Mouse (Mus musculus) limb, embryonic 15.5 days (tissue): ENCODE data around the gene Lims1. TPM values are rescaled to one million over a fixed set of nuclear protein-coding genes. Genes with fewer than 3 reads are reported as not detected.
A peak's percentile ranks its signal among the peaks of the same experiment; 100 is the strongest.

ENCODE experiments used
- ATAC-seq: fragments of 200-750 bp; cut with Nextera tagmentation; 2 replicates; pipeline ENCODE4 v1.8.0; 2017; ENCODE audit warnings: low read depth, moderate TSS enrichment; ENCODE audit not compliant: insufficient number of reproducible peaks, low FRiP score, low TSS enrichment
- H3K27ac ChIP-seq: fragments of 300-500 bp; sonication (generic); 2 replicates; pipeline ENCODE4 v1.5.1; 2015; ENCODE audit warnings: moderate library complexity, mild to moderate bottlenecking, inconsistent platforms
- H3K27me3 ChIP-seq: fragments of 300-500 bp; sonication (generic); 2 replicates; pipeline ENCODE4 v1.6.1; 2015; ENCODE audit warnings: inconsistent platforms
- H3K36me3 ChIP-seq: fragments of 300-500 bp; sonication (generic); 2 replicates; pipeline ENCODE4 v1.6.1; 2015; ENCODE audit warnings: inconsistent platforms
- H3K4me1 ChIP-seq: fragments of 300-500 bp; sonication (generic); 2 replicates; pipeline ENCODE4 v1.6.1; 2015; ENCODE audit warnings: inconsistent platforms
- H3K4me2 ChIP-seq: fragments of 300-500 bp; sonication (generic); 2 replicates; pipeline ENCODE4 v1.6.1; 2015; ENCODE audit warnings: mild to moderate bottlenecking, inconsistent platforms
- H3K4me3 ChIP-seq: fragments of 300-500 bp; sonication (generic); 2 replicates; pipeline ENCODE4 v1.5.1; 2015; ENCODE audit warnings: mild to moderate bottlenecking, inconsistent platforms
- H3K9ac ChIP-seq: fragments of 300-500 bp; sonication (generic); 2 replicates; pipeline ENCODE4 v1.6.1; 2015; ENCODE audit warnings: inconsistent platforms
- H3K9me3 ChIP-seq: fragments of 300-500 bp; sonication (generic); 2 replicates; pipeline ENCODE4 v1.6.1; 2016; ENCODE audit warnings: inconsistent platforms
- WGBS: fragments of 180-500 bp; shearing (Covaris S2); methylation state at CpG from one replicate; pipeline ENCODE4 v1.1.7; 2015; 5-methylcytosine and 5-hydroxymethylcytosine counted together
- polyA plus RNA-seq: library from polyadenylated mRNA; unstranded; fragments of >200 nt; fragmentation: Nextera tagmentation; extraction: Ambion mirVana; gene quantifications from 2 replicates; pipeline ENCODE4 v1.2.1, GENCODE M21; 2015

Gene Lims1
- polyA plus RNA-seq, 1 experiment from 2014 or later = 120 TPM

- no peaks in the 10 kb centered on the region for H3K4me1 ChIP-seq
- no peak overlapping the region for H3K4me3 ChIP-seq
- peaks cover 2% of the 10 kb centered on the region for H3K36me3 ChIP-seq
- H3K27me3 ChIP-seq = no peaks in the 10 kb centered on the region
- H3K9me3 ChIP-seq = no peaks in the 10 kb centered on the region
- H3K27ac ChIP-seq = no peak overlapping the region
- no peak overlapping the region for H3K9ac ChIP-seq
- WGBS = 45% methylated on average over 3 of the region's 3 CpGs
- no peak overlapping the region for H3K4me2 ChIP-seq
- no peak for ATAC-seq
Measured at GRCm38 (mm10) chr10:58352364-58352763, 29.1 kb downstream of the Lims1 start.

- Histone ChIP-seq H3K36me3 (peaks cover 7% of the 10 kb centered on the region), H3K9ac (no peak overlapping the region), H3K27me3 (no peaks in the 10 kb centered on the region), H3K4me2 (no peak overlapping the region), H3K27ac (no peak overlapping the region), H3K4me1 (no peaks in the 10 kb centered on the region), H3K4me3 (no peak overlapping the region), H3K9me3 (no peaks in the 10 kb centered on the region)
- ATAC-seq = no peak
- 55% methylated on average over 3 of the region's 3 CpGs for WGBS
Measured at GRCm38 (mm10) chr10:58354561-58354960, 31.3 kb downstream of the Lims1 start.

GRCm38 (mm10) chr10:58356460-58356859 is 33.2 kb downstream of the Lims1 start:
- Histone ChIP-seq H3K9me3 (no peaks in the 10 kb centered on the region), H3K4me3 (no peak overlapping the region), H3K27me3 (no peaks in the 10 kb centered on the region), H3K4me2 (no peak overlapping the region), H3K4me1 (no peaks in the 10 kb centered on the region), H3K36me3 (peaks cover 7% of the 10 kb centered on the region), H3K9ac (no peak overlapping the region), H3K27ac (no peak overlapping the region)
- ATAC-seq = no peak
- WGBS = 96% methylated on average over 3 of the region's 3 CpGs

- Histone ChIP-seq H3K27me3 (no peaks in the 10 kb centered on the region), H3K4me1 (no peaks in the 10 kb centered on the region)
- ATAC-seq = no peak
Measured at GRCm38 (mm10) chr10:58359123-58359522, 35.9 kb downstream of the Lims1 start.

GRCm38 (mm10) chr10:58359952-58360351 is 36.7 kb downstream of the Lims1 start:
- ATAC-seq = no peak
- H3K4me3 ChIP-seq = no peak overlapping the region
- no peaks in the 10 kb centered on the region for H3K9me3 ChIP-seq
- WGBS = 71% methylated on average over 7 of the region's 7 CpGs
- no peak overlapping the region for H3K9ac ChIP-seq
- H3K36me3 ChIP-seq = peaks cover 7% of the 10 kb centered on the region
- H3K27me3 ChIP-seq = no peaks in the 10 kb centered on the region
- H3K4me2 ChIP-seq = no peak overlapping the region
- H3K27ac ChIP-seq = no peak overlapping the region
- H3K4me1 ChIP-seq = no peaks in the 10 kb centered on the region; the same call in 1 of the 2 replicates

More at GRCm38 (mm10) chr10:58359123-58359522, 35.9 kb downstream of the Lims1 start:
- H3K9ac ChIP-seq = no peak overlapping the region
- 71% methylated on average over 2 of the region's 2 CpGs for WGBS
- H3K27ac ChIP-seq = no peak overlapping the region
- H3K4me3 ChIP-seq = no peak overlapping the region
- H3K36me3 ChIP-seq = peaks cover 7% of the 10 kb centered on the region
- no peak overlapping the region for H3K4me2 ChIP-seq
- no peaks in the 10 kb centered on the region for H3K9me3 ChIP-seq

GRCm38 (mm10) chr10:58362745-58363144 is 39.5 kb downstream of the Lims1 start:
- no peaks in the 10 kb centered on the region; the same call in 1 of the 2 replicates for H3K4me1 ChIP-seq
- H3K4me2 ChIP-seq = no peak overlapping the region
- H3K27ac ChIP-seq = no peak overlapping the region
- no peaks in the 10 kb centered on the region for H3K27me3 ChIP-seq
- H3K9me3 ChIP-seq = no peaks in the 10 kb centered on the region
- no peak for ATAC-seq
- H3K36me3 ChIP-seq = peaks cover 2% of the 10 kb centered on the region; the same call in 1 of the 2 replicates
- H3K4me3 ChIP-seq = no peak overlapping the region
- WGBS = 72% methylated on average over 1 of the region's 1 CpGs
- no peak overlapping the region for H3K9ac ChIP-seq

- H3K27me3 ChIP-seq = no peaks in the 10 kb centered on the region
- no peak overlapping the region for H3K4me2 ChIP-seq
- H3K9ac ChIP-seq = no peak overlapping the region
- no peak overlapping the region for H3K27ac ChIP-seq
- 47% methylated on average over 5 of the region's 5 CpGs for WGBS
- ATAC-seq = no peak
- H3K4me3 ChIP-seq = no peak overlapping the region
- peaks cover 2% of the 10 kb centered on the region; the same call in 1 of the 2 replicates for H3K4me1 ChIP-seq
- H3K36me3 ChIP-seq = no peaks in the 10 kb centered on the region
- no peaks in the 10 kb centered on the region for H3K9me3 ChIP-seq
Measured at GRCm38 (mm10) chr10:58364770-58365515, 41.7 kb downstream of the Lims1 start.

- H3K27me3 ChIP-seq = no peaks in the 10 kb centered on the region
- 70% methylated on average over 7 of the region's 7 CpGs for WGBS
- no peaks in the 10 kb centered on the region for H3K9me3 ChIP-seq
- no peak overlapping the region for H3K4me2 ChIP-seq
- H3K4me3 ChIP-seq = no peak overlapping the region
- no peak overlapping the region for H3K9ac ChIP-seq
- no peak overlapping the region for H3K27ac ChIP-seq
- H3K36me3 ChIP-seq = no peaks in the 10 kb centered on the region
- H3K4me1 ChIP-seq = peaks cover 15% of the 10 kb centered on the region
- ATAC-seq = no peak
Measured at GRCm38 (mm10) chr10:58368791-58369706, 45.8 kb downstream of the Lims1 start.

GRCm38 (mm10) chr10:58369707-58370093 is 46.4 kb downstream of the Lims1 start:
- no peaks in the 10 kb centered on the region for H3K9me3 ChIP-seq
- WGBS = 57% methylated on average over 3 of the region's 3 CpGs
- H3K9ac ChIP-seq = no peak overlapping the region
- H3K4me3 ChIP-seq = no peak overlapping the region
- ATAC-seq = no peak
- no peak overlapping the region for H3K27ac ChIP-seq
- H3K27me3 ChIP-seq = no peaks in the 10 kb centered on the region
- peaks cover 15% of the 10 kb centered on the region for H3K4me1 ChIP-seq
- no peaks in the 10 kb centered on the region for H3K36me3 ChIP-seq
- H3K4me2 ChIP-seq = no peak overlapping the region

GRCm38 (mm10) chr10:58370143-58370542 is 46.9 kb downstream of the Lims1 start:
- H3K36me3 ChIP-seq = no peaks in the 10 kb centered on the region
- H3K4me2 ChIP-seq = no peak overlapping the region
- no peak overlapping the region; the same call in 1 of the 2 replicates for H3K27ac ChIP-seq
- peaks cover 15% of the 10 kb centered on the region for H3K4me1 ChIP-seq
- H3K9ac ChIP-seq = no peak overlapping the region
- H3K4me3 ChIP-seq = no peak overlapping the region
- H3K9me3 ChIP-seq = no peaks in the 10 kb centered on the region
- H3K27me3 ChIP-seq = no peaks in the 10 kb centered on the region
- ATAC-seq = no peak

GRCm38 (mm10) chr10:58370559-58370958 is 47.3 kb downstream of the Lims1 start:
- ATAC-seq = no peak
- H3K27me3 ChIP-seq = no peaks in the 10 kb centered on the region
- no peak overlapping the region; the same call in 1 of the 2 replicates for H3K27ac ChIP-seq
- H3K36me3 ChIP-seq = no peaks in the 10 kb centered on the region
- H3K4me3 ChIP-seq = no peak overlapping the region
- H3K9me3 ChIP-seq = no peaks in the 10 kb centered on the region
- no peak overlapping the region for H3K4me2 ChIP-seq
- H3K4me1 ChIP-seq = peaks cover 15% of the 10 kb centered on the region
- H3K9ac ChIP-seq = no peak overlapping the region

- ATAC-seq = no peak
- H3K27me3 ChIP-seq = no peaks in the 10 kb centered on the region
- peaks cover 15% of the 10 kb centered on the region for H3K4me1 ChIP-seq
- H3K27ac ChIP-seq = peak overlapping the region; percentile 12; the same call in 1 of the 2 replicates
- 38% methylated on average over 14 of the region's 14 CpGs for WGBS
- H3K4me3 ChIP-seq = no peak overlapping the region
- no peak overlapping the region for H3K4me2 ChIP-seq
- no peaks in the 10 kb centered on the region for H3K36me3 ChIP-seq
- no peak overlapping the region for H3K9ac ChIP-seq
- no peaks in the 10 kb centered on the region for H3K9me3 ChIP-seq
Measured at GRCm38 (mm10) chr10:58371279-58371842, 48.1 kb downstream of the Lims1 start.
